Mouse (Mus musculus): ENCODE results near the gene Ust.

GRCm38 (mm10) chr10:8446972-8447371 lies 71.7 kb downstream of the Ust start:
- TF ChIP-seq CTCF (IDR thresholded peaks at IDR 0.05; ENCODE audit: control insufficient read depth, insufficient read depth, insufficient read length) (no peak), USF1 (IDR thresholded peaks at IDR 0.05; ENCODE audit: low read depth) (no peak)
